Mouse (Mus musculus): ENCODE measurements around the gene Runx3. TPM values are rescaled to one million over a fixed set of nuclear protein-coding genes. Genes with fewer than 3 reads are reported as not detected.

Gene Runx3
- polyA plus RNA-seq (2012; ENCODE audit: insufficient read depth, insufficient read length, low replicate concordance, missing spikeins), result not detected in 2 replicates

DNA sequence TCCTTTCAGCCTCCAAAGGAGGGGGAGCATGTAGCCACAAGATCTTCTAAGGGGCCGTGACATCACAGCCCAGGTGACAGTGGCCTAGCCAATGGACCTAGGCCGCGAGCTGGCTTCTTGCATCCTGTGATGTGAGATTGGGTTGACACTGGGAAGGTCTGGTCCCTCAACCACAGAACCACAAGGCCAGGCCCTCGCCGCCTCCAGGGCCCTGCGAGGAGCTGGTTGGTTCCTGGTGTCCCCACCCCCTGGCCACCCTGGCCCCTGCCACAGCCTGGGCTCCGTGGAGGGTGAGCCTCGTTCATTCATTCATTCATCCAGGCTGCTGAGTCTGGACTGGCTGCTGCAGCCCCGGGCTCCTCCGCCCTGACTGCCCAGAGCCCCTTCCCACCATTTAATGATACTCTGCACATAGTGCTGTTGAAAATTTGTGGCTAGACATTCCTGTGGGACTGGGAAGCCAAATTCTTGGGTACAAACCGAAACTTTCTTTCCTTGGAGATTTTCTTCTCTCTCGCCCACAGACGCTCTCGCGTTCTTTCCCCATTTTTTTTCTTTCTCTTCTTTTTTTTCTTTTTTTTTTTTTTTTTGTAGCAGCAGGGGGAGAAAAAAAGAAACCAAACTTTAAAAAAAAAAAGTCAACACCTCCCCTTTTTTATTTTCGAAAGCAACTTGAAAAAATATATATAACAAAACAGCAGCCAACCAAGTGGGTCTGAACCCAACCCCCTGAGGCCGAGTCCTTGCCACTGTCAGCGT lies at the start of gene Runx3:
Gene Runx3, plus strand, starts transcription at position 311 of the 759 bp plus-strand sequence.
- Histone ChIP-seq H3K4me3 (ENCODE audit: insufficient read depth, low read depth, low read length) (no peak within 1 kb of the TSS), H3K27ac (ENCODE audit: insufficient read depth, low read depth, low read length) (no peak within 1 kb of the TSS), H3K4me1 (ENCODE audit: control insufficient read depth, insufficient read depth, low read length) (no peaks in the 10 kb centered on the region)
- WGBS, result 87% methylated on average over 18 of the region's 18 CpGs
- TF ChIP-seq CTCF (IDR thresholded peaks at IDR 0.05; ENCODE audit: insufficient read depth, low read depth, low read length) (no peak), POLR2A (IDR thresholded peaks at IDR 0.05; ENCODE audit: insufficient read depth, low read depth, low read length) (no peak)

DNA sequence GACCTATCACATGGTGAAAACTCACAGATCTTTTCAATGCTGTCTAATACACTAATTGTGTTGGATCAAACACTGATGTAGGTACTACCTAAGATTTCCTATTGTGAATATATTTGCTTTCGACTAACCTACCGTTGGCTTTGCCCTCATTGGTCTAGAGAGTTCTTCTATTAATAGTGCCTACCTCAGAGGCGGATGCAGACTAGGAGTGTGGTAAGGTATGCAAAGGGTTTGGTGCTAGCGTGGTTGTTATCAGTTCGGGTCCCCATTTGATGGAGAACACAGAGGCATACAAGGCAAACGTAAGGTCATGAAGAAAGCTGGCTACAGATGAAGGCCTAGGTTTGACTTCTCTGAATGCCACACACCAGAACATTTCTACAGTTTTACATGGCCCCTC lies 47.8 kb upstream of the Runx3 start:
- Histone ChIP-seq H3K27ac (ENCODE audit: insufficient read depth, low read depth, low read length) (no peak overlapping the region), H3K4me3 (ENCODE audit: insufficient read depth, low read depth, low read length) (no peak overlapping the region), H3K4me1 (ENCODE audit: control insufficient read depth, insufficient read depth, low read length) (peaks cover 4% of the 10 kb centered on the region; the same call in 1 of the 2 replicates)
- TF ChIP-seq POLR2A (IDR thresholded peaks at IDR 0.05; ENCODE audit: insufficient read depth, low read depth, low read length) (no peak), CTCF (IDR thresholded peaks at IDR 0.05; ENCODE audit: insufficient read depth, low read depth, low read length) (no peak)
- 95% methylated on average over 6 of the region's 6 CpGs for WGBS

DNA sequence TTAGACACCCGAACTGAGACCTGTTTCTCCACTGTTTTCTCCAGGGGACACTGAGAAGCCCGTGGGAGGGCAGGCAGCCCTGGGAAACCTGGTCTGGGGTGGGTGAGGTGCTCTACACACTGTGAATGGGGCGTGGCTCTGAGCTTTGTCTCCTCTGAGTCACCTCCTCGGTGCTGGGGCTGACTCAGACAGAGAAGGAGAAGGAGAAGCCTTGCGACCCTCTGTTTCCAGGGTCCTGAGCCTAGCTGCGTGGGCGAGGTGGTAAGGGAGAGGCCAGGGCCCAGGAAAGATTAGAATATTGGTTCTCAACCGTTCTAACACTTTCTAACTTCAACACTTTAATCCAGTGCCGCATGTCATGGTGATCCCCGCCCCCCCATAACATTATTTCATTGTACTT lies 46.9 kb upstream of the Runx3 start:
- 64% methylated on average over 10 of the region's 10 CpGs for WGBS
- Histone ChIP-seq H3K27ac (ENCODE audit: insufficient read depth, low read depth, low read length) (no peak overlapping the region), H3K4me1 (ENCODE audit: control insufficient read depth, insufficient read depth, low read length) (peaks cover 4% of the 10 kb centered on the region; the same call in 1 of the 2 replicates), H3K4me3 (ENCODE audit: insufficient read depth, low read depth, low read length) (no peak overlapping the region)
- no peak for TF ChIP-seq POLR2A (IDR thresholded peaks at IDR 0.05; ENCODE audit: insufficient read depth, low read depth, low read length)

DNA sequence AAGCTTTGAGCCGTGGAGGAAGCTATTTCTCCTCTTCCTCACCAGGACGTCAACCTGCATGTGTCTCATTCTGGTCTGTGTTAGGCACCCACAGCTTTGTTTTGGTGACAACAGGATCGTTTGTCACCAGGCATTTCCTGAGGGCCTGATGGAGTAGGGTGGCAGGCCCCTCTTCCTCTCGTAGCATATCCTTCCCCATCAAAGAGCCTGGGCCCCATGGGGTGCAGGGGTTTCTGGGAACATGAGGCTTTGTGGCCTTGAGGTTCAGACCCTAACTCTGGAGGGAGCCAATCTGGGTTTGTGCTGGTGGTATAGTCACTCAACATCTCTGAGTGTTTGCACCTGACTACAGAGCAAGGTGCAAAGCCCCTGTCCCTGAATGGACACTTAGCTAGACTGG lies 45.8 kb upstream of the Runx3 start:
- no peak for TF ChIP-seq CTCF (IDR thresholded peaks at IDR 0.05; ENCODE audit: insufficient read depth, low read depth, low read length)
- no peak for TF ChIP-seq POLR2A (IDR thresholded peaks at IDR 0.05; ENCODE audit: insufficient read depth, low read depth, low read length)
- 88% methylated on average over 4 of the region's 4 CpGs for WGBS

DNA sequence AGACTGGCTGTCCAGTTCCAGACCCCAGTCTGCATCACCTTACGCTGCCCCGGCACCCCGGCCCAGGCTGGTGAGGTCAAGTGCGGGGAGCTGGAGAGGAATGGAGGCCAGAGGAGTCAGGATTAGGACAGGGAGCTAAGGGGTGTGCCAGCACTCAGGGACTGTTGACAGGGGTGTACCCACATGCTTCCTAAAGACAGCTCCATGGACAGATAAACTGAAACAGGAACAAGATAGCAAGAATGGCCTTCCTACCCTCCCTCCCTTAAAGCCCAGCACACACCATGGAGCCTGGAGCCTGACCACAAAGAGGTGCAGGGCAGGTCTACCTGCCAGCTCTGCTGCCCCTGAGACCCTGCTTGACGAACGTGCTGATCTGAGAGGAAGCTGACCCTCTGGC lies 45.1 kb upstream of the Runx3 start:
- Histone ChIP-seq H3K27ac (ENCODE audit: insufficient read depth, low read depth, low read length) (no peak overlapping the region), H3K4me3 (ENCODE audit: insufficient read depth, low read depth, low read length) (no peak overlapping the region), H3K4me1 (ENCODE audit: control insufficient read depth, insufficient read depth, low read length) (peaks cover 12% of the 10 kb centered on the region)
- 93% methylated on average over 6 of the region's 6 CpGs for WGBS
- TF ChIP-seq POLR2A (IDR thresholded peaks at IDR 0.05; ENCODE audit: insufficient read depth, low read depth, low read length) (no peak), CTCF (IDR thresholded peaks at IDR 0.05; ENCODE audit: insufficient read depth, low read depth, low read length) (no peak)

More for the DNA sequence above, 45.8 kb upstream of the Runx3 start:
- Histone ChIP-seq H3K4me3 (ENCODE audit: insufficient read depth, low read depth, low read length) (no peak overlapping the region), H3K27ac (ENCODE audit: insufficient read depth, low read depth, low read length) (no peak overlapping the region), H3K4me1 (ENCODE audit: control insufficient read depth, insufficient read depth, low read length) (peaks cover 5% of the 10 kb centered on the region)

DNA sequence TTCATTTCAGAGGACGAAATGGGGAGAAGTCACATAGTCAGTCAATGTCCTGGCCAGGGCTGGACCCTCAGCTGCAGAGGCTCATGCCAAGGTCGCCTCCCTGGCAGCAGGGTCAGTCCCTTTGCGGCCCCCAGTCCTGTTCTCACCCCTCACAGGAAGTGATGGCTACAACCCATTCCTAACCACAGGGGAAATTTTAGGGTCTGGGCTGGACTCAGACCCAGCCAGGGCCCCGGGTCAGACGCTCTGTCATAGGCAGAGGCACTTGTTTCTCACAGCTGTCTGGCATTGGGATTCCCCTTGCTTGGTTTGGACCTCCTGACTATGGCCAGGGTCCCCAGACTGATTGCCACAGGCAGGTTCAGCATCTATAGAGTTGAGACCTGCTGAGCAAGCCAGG lies 43.8 kb upstream of the Runx3 start:
- no peak overlapping the region for H3K4me3 ChIP-seq (ENCODE audit: insufficient read depth, low read depth, low read length)
- no peak overlapping the region for H3K27ac ChIP-seq (ENCODE audit: insufficient read depth, low read depth, low read length)
- TF ChIP-seq POLR2A (IDR thresholded peaks at IDR 0.05; ENCODE audit: insufficient read depth, low read depth, low read length), result no peak
- TF ChIP-seq CTCF (IDR thresholded peaks at IDR 0.05; ENCODE audit: insufficient read depth, low read depth, low read length), result no peak
- H3K4me1 ChIP-seq (ENCODE audit: control insufficient read depth, insufficient read depth, low read length), result peaks cover 14% of the 10 kb centered on the region
- WGBS, result 92% methylated on average over 5 of the region's 5 CpGs

DNA sequence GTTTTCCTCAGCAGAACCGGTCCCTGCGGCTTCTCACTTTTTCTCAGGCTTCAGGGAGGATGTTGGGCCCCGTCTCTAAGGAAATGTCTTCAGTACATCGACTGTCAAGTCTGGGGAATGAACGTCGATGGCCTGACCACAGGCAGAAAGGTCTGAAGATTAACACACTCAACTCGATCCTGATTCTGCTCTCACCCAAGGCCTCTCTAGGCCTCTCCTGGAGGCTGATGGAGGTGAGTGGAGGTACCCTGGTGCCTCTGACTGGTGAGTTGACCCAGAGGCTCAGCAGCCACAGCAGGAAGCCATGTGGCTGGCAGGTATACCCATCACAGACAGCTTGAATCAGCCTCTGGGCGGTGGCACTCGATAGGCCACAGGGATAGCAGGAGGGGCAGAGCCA lies 43.3 kb upstream of the Runx3 start:
- TF ChIP-seq CTCF (IDR thresholded peaks at IDR 0.05; ENCODE audit: insufficient read depth, low read depth, low read length) (no peak), POLR2A (IDR thresholded peaks at IDR 0.05; ENCODE audit: insufficient read depth, low read depth, low read length) (no peak)
- Histone ChIP-seq H3K4me3 (ENCODE audit: insufficient read depth, low read depth, low read length) (no peak overlapping the region), H3K4me1 (ENCODE audit: control insufficient read depth, insufficient read depth, low read length) (peaks cover 14% of the 10 kb centered on the region), H3K27ac (ENCODE audit: insufficient read depth, low read depth, low read length) (no peak overlapping the region)
- WGBS, result 88% methylated on average over 9 of the region's 9 CpGs

DNA sequence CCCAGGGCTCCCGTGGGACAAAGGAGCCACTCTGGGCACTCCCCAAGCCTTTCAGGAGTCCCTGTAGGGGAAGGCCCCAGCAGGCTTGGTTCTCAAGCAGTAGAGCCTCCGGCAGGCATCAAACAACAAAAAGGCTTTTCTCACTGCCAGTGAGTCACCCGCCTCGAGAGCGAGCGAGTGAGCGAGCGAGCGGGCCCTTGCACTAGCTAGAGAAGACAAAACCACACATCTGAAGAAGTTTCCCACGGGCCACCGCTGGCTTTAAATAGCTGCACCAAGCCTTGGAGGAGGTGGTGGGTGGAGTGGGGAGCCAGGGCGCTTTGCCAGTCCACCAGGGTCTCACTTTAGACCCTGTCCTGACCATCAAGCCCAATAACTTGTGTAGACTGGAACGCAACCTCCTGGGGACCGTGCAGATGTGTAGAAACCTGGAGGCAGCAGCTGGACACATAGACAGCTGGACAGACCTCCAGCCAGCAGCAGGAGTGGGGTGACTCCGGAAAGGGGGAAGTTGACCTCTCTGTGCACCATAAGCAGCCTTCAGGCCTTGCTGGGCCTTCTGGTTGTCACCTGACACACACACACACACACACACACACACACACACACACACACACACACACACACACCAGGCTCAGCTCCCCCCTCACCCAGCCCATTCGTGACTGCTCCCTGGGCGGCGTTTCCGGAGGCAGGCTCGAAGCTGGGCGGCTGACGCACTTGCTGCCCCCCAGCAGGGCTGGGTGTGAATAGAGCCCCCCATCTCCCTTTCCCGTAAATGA lies 40.4 kb upstream of the Runx3 start:
- 41% methylated on average over 23 of the region's 23 CpGs for WGBS
- H3K4me3 ChIP-seq (ENCODE audit: insufficient read depth, low read depth, low read length), result no peak overlapping the region
- TF ChIP-seq POLR2A (IDR thresholded peaks at IDR 0.05; ENCODE audit: insufficient read depth, low read depth, low read length) (no peak), CTCF (IDR thresholded peaks at IDR 0.05; ENCODE audit: insufficient read depth, low read depth, low read length) (no peak)
- peaks cover 10% of the 10 kb centered on the region for H3K4me1 ChIP-seq (ENCODE audit: control insufficient read depth, insufficient read depth, low read length)
- H3K27ac ChIP-seq (ENCODE audit: insufficient read depth, low read depth, low read length), result no peak overlapping the region

DNA sequence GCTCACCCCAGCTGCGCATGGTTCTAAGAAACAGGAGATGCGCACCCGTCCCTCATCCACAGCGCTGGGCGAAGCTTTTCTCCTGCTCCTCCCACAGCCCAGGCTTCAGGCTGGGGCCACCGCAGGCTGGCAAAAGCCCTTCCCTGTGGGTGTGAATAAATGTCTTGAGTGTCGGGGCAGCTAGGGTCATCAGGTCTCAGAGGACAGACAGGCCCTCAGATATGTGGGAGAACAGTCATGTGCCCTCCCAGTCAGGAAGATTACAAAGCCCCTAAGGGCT lies 39.9 kb upstream of the Runx3 start:
- TF ChIP-seq CTCF (IDR thresholded peaks at IDR 0.05; ENCODE audit: insufficient read depth, low read depth, low read length) (no peak), POLR2A (IDR thresholded peaks at IDR 0.05; ENCODE audit: insufficient read depth, low read depth, low read length) (no peak)
- Histone ChIP-seq H3K4me1 (ENCODE audit: control insufficient read depth, insufficient read depth, low read length) (peaks cover 10% of the 10 kb centered on the region), H3K4me3 (ENCODE audit: insufficient read depth, low read depth, low read length) (no peak overlapping the region), H3K27ac (ENCODE audit: insufficient read depth, low read depth, low read length) (no peak overlapping the region)
- 73% methylated on average over 7 of the region's 7 CpGs for WGBS

Data from olfactory bulb, adult 2 months (tissue).